Mouse (Mus musculus) testis, postnatal 10 days (tissue): ENCODE measurements at regions not wholly inside any gene's neighbourhood (a gene's known extent, or its start where the extent isn't known, plus 50 kb on each side); places are given as distances from the start of the nearest gene placed in this dataset.

Experiments
- DNase-seq: peaks from one replicate; pipeline ENCODE4 v3.0.0; 2021; ENCODE audit warnings: low spot score

DNA sequence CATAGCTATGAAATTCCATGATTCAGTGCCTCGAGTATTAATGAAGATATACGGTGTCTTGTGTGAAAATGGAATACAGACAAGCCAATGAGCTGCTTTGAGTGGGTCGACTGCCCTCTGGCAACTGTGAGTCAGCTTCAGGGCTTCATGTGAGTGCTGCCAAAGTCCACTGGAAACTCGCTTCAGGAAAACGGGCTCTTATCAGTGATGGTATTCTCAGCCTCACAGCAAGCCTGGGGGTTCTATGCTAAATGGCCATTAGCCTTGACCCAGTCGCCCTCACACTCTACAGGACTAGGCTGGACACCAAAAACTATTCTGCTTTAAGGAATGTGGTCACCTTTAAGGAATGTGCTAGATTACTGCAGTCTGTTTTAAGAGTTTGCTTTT is 477.8 kb downstream of the Efnb2 start:
- no peak for DNase-seq

DNA sequence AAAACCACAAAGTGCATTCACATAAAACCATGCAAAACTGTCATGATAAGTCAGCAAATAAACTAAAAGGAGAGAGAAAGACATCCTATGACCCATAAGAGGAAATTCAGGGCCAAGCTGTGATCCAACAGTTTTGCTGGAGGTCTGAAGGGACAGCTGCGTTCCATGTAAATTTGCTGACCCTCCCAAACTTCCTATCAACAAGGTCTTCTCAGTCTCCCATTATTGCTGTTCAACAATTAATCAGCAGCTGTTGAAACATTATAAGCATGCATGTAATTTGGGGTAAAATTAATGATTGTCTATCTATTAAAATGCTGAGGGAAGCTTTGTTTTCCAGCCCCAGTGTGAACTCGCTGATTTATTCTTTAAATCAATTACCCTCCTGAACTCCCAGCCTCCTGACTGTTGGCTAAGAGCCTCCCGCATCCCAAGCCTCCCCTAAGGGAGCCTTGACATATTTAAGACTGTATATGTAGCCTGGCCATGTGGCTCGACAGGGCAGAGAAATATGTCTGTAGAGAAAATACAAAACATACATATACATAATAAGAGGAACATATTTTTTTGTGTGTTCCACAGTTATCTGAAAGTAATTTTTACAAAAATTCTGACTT is 478.3 kb downstream of the Efnb2 start:
- DNase-seq: no peak

DNA sequence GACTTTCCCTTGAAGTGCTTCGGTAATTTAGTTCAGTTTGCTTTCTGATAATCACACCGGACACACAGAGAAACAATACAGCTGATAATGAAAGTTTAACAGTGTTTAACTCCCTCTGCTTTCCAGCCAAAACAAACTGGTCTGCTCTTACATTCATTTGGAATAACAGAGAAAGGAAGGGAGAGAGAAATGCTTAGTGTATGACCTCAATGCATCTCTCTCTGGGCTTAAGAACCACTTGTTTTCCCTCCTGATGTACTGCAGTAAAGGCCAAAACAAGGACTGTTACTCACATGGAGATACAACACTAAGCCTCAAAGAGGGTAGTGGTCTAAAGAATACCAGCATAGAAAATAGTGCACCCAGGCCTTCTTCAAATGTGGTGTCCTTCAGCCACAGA is 478.9 kb downstream of the Efnb2 start:
- DNase-seq: no peak

DNA sequence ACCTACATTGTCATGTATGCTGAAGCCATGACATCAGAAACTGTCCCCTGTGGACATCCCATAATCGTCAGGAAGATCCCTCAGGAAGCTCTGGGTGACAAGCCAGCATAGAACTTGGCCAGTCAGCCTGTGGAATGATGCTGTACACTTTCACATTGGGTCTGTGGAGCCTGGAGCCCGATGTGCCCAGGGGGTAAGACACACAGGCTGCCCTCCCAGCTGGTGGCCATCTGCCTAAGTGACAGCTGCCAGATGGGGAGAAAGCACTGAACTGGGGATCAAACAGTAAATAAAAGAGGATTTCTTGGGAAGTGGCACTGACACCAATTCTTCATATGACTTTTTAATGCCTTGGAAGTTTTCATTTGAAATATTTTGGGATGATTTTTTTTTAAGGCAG is 486.8 kb downstream of the Efnb2 start:
- DNase-seq: no peak

DNA sequence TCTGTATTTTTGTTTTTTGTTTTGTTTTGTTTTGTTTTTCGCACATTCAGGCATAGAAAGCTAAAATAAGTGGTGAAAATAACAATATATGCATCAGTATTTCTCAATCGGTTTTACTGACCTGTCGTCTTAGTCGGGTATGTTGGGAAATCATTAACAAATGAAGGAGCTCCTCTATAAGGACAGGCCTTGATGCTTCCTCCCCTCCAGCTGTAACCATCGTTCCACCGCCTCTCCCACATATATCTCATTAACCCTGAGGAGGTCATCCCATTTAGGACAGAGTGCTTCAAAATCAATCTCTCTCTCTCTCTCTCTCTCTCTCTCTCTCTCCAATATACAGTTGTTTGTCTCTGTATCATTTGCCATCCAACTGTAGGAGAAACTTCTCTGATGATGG is 492.4 kb downstream of the Efnb2 start:
- no peak for DNase-seq

DNA sequence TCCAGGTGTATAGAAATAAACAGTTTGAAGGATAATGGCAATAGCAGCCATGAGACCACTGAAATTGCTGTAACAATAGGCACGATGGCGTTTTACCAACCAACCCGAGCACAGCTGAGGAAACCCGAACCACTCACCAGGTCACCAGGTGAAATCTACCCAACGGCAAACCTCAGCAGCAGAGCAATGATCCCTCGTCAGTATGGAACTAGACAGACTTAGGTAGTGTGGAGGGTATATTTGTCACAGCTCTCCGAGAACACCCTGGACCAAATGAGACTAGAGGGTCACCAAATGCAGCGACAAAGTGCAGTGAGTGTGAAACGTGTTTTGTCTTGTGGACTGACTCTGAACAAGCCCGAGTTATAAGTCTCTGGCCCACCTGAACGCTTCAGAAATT is 492.8 kb downstream of the Efnb2 start:
- no peak for DNase-seq

DNA sequence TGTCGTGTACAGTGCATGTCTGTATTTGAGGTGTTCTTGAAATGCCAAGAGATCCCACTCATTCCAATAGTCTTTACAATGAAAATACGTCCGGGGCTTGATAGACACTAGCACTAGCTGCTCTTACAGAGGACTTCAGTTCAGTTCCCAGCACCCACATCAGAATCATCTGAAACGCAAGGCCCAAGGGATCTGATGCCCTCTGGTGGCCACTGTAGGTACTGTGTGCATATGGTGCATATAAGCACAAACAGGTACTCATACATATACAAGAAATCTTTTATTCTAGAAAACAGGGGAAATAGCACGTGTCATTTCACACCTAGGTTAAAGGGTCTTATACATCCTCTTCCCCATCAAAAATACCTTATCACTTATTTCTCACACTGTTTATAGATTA is 513.5 kb downstream of the Efnb2 start:
- no peak for DNase-seq

DNA sequence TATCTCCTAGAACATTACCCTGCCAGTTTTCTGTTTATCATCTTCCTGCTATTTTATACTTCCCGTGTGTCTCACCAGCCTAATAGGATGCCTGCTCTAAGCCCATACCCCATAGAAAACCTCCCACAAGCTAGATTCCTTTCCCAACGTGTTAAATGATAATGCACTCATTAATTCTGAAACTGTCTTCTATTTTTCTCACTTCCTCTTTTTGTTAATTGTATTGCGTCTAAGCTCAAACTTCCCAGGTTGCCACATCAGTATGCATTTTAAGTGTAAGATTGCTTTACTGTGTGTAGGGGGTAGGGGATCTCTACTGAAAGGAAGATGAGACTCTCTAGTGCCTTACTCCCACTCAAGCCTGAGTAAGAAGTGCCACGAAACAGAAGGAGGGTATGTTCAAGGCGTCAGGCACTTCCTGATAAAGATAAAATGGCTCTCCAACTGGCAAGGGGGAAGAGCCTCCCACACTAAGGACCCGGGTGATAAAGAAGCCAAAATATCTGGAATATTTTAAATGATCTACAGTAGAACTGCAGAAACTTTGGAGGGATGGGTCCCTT is 518.0 kb downstream of the Efnb2 start:
- no peak for DNase-seq

DNA sequence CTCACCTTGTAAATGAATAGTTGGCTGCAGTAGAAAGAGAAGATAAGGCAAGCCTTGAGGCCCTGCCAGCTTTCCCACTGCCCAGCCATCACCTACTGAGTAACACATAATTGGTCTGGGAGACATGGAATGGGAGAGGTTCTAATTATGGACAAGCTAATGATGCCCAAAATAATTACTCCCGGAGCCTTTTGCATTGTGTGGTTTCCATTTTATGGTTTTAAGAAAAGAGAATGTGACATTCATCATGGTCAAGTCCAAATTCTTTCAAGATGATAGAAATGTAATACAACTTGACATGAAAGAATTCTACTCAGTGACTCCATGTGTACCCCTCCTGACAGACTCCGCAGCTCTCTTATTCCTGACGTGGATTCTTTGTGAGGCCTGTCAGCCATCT is 518.6 kb downstream of the Efnb2 start:
- no peak for DNase-seq

DNA sequence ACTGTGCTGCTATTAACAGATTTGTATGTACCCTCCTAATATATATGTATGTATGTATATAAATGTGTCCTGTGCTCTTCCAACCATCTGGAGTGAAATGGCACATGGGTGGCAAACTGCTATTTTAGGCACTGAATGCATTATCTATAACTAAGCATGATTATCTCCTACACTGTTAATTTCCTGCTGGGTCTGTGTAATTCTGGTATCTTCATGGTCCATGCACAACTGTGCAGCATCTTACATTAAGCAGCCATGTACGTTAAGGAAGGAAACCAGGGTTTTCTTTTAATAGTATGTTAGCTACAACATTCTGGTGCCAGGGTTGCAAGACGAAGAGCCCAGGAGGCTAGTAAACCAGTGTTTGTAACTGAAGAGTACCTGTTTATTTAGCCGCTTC is 521.3 kb downstream of the Efnb2 start:
- no peak for DNase-seq

DNA sequence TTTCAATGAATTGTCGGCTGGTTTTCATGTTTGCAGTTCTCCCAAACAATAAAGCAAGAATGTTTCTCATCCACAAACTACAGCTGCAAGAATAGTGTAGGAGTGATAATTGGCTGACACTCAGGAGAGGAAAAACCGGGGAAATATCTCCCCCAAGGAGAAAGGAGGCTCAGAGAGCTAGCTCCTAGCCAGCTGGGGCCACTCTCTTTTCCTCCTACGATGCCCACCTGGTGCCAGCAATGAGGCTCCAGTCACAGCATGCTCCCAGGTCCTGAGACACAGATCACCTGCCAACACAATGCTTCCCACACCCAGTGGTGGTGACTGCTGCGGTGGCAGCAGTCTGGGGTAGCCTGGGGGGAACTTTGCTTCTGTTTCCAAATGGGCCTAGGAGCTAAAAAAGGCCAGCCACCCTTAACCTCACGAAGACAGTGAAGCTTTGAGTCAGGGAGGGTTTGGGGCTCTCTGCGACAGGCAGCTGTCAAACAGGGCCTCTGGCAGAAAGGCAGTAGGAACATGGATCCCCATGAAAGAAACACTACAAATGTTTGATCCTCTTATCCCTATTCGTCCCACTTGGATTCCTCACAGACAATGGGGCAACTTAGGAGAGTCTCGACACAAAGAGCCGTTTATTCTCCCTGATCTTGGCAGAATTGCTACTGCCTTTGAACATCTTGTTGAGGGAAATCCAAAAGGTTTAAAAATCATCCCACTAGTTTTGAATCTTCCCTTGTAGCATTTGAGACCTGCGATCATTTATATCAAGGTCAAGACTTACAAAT is 527.8 kb downstream of the Efnb2 start:
- DNase-seq: no peak

DNA sequence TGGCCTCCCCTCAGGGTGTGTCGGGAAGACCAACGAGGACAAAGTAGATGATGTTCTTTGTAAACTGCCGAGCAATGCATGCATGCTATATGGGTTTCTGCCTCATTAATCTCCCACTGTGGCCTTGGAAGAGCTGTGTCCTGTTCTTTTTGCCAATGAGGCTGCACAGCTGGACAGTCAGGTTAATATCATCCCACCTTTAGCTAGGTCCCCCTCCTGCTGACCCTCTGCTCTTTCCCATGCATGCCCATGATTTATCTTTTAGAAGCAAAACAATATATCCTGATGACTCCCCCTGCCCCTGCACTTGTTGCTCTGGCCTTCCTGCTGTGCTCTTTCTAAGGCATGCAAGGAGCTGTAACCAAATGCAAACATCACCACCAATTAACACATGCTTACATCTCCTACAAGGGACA is 529.1 kb downstream of the Efnb2 start:
- DNase-seq: no peak

DNA sequence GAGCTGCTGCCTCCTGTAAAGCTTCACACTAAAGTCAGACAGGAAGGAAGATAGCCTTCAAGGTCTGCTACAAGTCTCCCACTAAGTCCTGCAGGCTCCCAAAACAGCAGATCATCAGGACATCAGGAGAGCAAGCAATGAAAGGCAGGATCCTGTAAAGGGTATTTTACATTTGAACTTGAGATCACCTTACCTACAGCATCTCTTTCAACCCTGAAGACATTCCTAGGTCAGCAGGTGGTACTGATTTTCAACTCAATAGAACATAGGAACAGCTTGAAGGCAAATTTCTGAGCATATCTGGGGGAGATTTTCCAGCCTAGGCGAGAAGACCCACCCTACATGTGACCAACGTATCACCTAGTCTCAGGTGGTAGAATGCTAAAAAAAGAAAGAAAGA is 530.2 kb downstream of the Efnb2 start:
- no peak for DNase-seq

DNA sequence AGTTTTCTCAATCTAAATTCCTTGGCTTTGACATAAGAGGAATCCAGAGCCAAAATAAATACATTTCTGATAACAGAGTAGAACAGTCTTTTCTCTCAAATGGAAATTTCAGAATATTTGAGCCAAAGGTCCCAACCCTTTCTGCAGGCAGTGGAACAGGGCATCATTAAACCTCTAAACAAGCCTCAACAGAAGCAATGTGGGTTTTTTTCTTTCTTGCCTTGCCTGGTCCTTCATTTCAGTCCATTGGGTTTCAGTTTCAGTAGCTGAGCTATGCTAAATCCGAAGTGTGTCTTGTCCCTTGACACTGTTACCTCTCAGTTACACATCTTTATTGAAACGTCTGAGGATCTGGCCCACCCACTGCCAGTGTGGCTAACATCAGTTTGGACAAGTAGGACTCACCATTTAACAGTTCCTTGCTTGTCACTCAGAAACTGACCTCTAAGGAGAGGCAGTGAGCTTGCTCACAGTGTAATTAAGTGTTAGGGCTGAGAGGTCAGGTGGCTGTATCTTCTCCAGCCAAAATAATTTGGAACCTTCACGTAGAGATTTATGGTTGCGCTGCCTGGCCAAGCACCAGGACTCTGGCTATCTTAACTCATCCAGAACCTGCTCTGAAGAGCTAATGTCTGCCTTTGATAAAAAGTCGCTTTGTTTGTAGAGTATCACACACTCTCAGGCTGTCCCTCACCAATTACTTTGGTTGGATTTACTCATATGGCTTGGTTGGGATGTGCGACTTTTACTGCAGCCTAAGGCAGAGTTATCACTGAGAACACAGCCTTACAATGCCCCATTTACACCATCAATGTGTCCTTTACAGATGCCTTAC is 545.2 kb downstream of the Efnb2 start:
- DNase-seq: no peak

DNA sequence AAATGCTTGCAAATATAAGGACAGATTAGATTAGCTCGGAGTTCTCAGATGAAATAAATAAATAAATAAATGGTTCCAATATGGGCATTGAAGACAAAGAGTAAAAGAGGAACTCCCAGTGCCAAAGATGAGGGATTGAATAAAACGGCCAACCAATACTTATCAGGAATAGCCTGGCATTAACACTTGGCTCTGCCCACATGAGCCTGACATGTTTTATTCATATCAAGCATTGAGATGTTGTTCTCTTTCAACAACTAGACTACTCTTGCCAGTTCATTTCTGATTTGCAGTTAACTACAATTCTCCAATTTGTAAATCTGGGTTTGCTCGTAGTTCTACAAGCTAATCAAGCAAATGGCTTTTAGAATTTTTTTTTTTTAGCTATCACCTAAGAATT is 546.4 kb downstream of the Efnb2 start:
- DNase-seq: no peak

DNA sequence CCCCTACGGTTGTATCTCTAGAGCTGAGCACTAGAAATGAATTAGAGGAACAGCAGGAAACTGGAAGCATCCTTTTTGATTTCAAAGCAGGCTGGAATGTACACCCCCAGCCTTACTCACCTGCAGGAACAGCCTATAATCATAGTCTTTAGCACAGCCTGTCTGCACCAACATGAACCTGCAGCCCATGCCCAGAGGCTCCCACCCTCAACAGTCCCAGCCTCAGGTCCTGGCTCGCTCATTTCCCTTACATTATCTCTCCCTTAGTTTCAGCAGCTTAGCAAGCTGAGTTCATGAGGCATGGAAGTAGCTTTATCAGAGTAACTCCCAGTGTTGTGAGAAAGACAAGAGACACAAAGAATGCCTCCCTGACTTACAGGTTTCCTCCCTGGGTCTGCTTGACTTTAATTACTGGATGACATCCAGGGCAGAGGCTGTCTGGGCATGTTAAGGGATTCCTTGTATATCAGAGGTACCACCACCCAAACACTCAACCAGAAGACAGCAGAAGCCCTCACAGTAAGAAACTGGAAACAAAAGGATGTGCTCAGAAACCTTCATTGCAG is 551.2 kb downstream of the Efnb2 start:
- DNase-seq: no peak

DNA sequence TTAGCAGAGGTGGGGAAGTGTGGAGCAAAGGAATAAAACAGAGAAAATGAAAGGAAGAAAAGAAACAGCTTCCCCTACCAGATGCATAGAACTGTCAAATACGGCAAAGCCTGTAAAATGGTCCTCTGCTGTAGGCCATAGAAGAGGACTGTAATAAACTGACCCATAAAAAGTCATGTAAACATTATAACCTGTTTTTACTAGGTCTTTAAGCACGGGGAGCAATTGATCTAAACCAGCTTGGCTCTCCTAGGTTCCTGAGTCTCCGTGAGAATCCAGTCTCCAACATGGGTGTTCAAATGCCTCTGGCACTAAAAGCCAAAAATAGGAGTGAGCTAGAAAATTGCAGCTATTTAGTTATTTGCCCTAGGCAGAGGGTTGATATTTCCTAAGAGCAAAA is 557.5 kb downstream of the Efnb2 start:
- no peak for DNase-seq

DNA sequence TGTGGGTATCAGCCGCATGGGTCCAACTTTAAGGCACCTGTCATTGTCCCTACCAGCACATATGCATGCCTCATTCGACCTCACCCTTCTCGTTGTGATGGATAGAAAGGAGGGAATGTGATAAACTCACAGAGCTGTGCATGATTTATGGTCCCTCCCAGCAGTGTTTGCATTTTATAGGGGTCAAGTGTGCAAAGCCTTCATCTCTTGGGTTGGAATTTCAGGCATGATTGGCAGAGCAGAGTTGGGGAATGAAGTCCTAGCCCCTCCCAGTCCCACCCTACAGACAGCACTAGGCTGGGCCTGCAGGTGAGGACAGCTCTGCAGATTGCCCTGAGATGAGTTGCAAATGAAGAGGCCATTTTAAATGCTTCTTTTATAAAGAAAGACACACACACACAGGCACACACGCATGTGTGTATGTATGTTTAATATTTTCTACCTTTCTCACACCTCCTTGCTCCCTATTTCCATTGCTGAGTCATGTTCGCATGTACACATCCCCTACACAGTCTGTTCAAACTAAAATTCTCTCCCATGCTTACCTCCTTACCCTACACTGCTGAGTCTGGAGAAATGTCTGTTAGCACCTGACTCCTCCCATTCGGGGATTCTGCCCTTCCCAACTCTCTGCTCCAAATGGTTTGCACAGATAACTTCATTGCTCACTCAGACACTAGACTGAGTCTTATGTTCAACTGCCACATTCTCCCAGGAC is 558.9 kb downstream of the Efnb2 start:
- DNase-seq: no peak

DNA sequence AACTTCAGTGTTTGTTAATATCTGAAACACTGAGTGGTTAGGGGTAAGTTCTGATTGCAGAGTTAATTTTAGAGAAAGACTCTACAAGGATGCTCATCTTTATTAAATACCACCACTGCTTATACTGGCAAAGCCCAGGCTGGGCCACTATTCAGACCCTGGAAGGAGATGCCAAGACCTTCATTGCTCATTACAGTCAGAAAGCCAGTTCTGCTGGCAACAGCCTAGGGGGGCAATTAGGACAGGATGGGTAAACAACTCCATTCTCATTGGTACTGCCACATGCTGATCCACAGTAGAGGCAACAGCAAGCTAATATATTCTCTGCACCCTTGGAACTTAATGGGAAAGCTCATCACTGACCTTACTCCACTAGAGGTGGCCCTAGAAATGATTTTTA is 568.5 kb downstream of the Efnb2 start:
- DNase-seq: no peak

DNA sequence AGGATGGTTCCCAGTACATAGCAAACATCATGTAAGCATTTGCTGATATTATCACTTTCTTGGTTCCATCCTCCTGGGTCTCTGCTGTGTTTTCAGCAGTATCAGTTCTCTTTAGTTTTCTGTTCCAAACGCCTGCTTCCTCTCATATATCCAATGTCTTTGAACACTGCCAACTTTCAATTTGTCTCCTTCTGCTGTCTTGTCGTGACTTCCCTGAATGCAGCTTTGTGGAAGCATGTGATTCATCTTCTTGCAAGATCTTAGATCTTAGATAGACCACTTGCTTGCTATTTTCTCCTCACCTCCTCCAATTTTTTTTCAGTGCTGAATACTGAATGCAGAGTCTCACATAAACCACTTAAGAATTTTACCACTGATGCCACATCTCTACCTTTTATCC is 576.4 kb downstream of the Efnb2 start:
- DNase-seq: no peak

DNA sequence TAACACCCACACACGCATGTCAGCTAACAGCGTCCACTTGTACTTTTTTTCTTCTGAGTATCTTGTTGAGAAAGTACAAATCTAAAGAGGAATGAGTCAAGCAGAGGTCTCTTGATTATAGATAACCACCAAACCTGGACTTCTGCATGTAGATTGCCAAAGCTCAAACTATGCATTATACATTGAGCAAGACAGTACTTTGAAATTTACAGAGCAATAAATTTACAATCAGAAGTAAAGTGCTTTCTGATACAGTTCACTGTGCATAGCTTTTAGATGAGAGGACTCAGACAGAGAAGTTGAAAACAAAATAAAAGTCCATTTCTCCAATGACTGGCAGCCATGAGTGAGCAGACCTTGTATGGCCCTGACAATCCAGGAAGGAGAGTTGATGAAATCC is 597.0 kb downstream of the Efnb2 start:
- no peak for DNase-seq
